ENCODE assay signal across 12 mouse cellular contexts in genomic region chr12:25768644-25769043, GRCm38 (mm10).
DNase-seq lines count a peak whose midpoint lies in the region; ATAC-seq and TF ChIP-seq lines count a peak whose summit lies in the region.
"Had no signal": no experiment of that assay in that cellular context is flagged by ENCODE, and none has a peak within 500 bp of the region (broad histone marks: within the 10 kb centered on the region; RNA-seq: fewer than 3 reads in every experiment).

No protein-coding gene starts in this region.

- H3K4me3 ChIP-seq in kidney, postnatal 0 days (replicated peaks; ENCODE audit: low read depth, low read length), result no peak overlapping the region
- H3K4me3 ChIP-seq in kidney, embryonic 14.5 days (ENCODE audit: low read length), result no peak overlapping the region
- H3K4me3 ChIP-seq: hindbrain, embryonic 15.5 days had no signal

- no peak for TF ChIP-seq CTCF in kidney, postnatal 0 days (IDR thresholded peaks at IDR 0.05; ENCODE audit: low read depth)

- no peaks in the 10 kb centered on the region for H3K27me3 ChIP-seq in kidney, postnatal 0 days (ENCODE audit: insufficient read depth, low read length)
- H3K27me3 ChIP-seq in kidney, embryonic 14.5 days (ENCODE audit: control insufficient read depth, insufficient read depth, low read length), result no peaks in the 10 kb centered on the region
- H3K27me3 ChIP-seq: hindbrain, embryonic 15.5 days had no signal

- H3K27ac ChIP-seq in kidney, postnatal 0 days, result no peak overlapping the region
- H3K27ac ChIP-seq in kidney, embryonic 14.5 days (ENCODE audit: low read depth, low read length), result no peak overlapping the region
- H3K27ac ChIP-seq: hindbrain, embryonic 15.5 days had no signal

- H3K4me2 ChIP-seq in kidney, postnatal 0 days (ENCODE audit: low read length), result no peak overlapping the region
- no peak overlapping the region for H3K4me2 ChIP-seq in kidney, embryonic 14.5 days (replicated peaks; ENCODE audit: low read depth, low read length)
- H3K4me2 ChIP-seq: hindbrain, embryonic 15.5 days had no signal

- no peak overlapping the region for H3K9ac ChIP-seq in kidney, postnatal 0 days (ENCODE audit: low read depth, low read length)
- H3K9ac ChIP-seq in kidney, embryonic 14.5 days (ENCODE audit: low read depth, low read length), result no peak overlapping the region
- H3K9ac ChIP-seq: forebrain, postnatal 0 days; hindbrain, embryonic 15.5 days had no signal

- WGBS in kidney, postnatal 0 days, result 38% methylated on average over 5 of the region's 5 CpGs
- WGBS in kidney, embryonic 14.5 days, result 53% methylated on average over 5 of the region's 5 CpGs

- no peaks in the 10 kb centered on the region for H3K4me1 ChIP-seq in kidney, postnatal 0 days (replicated peaks; ENCODE audit: insufficient read depth, low read length)
- no peaks in the 10 kb centered on the region for H3K4me1 ChIP-seq in kidney, embryonic 14.5 days (ENCODE audit: control insufficient read depth, insufficient read depth, low read length)

- no peaks in the 10 kb centered on the region for H3K36me3 ChIP-seq in kidney, postnatal 0 days (ENCODE audit: insufficient read depth, low read length)
- no peaks in the 10 kb centered on the region for H3K36me3 ChIP-seq in kidney, embryonic 14.5 days (ENCODE audit: control insufficient read depth, insufficient read depth, low read length)
- H3K36me3 ChIP-seq: hindbrain, embryonic 15.5 days had no signal

- peak; percentile 11 to 42 for DNase-seq in adrenal gland, adult (ENCODE audit: inconsistent age in 2 of 2, low spot score in 1 of 2)
- DNase-seq in adrenal gland, postnatal 4 days (ENCODE audit: low spot score in 2 of 2), result no peak
- DNase-seq in kidney, postnatal 0 days (ENCODE audit: low spot score), result peak; percentile 23
- DNase-seq in ovary, postnatal 36 days (ENCODE audit: low spot score), result peak; percentile 30
- DNase-seq in ovary, postnatal 10 days (ENCODE audit: low spot score), result no peak
- peak; percentile 77 for DNase-seq in retina, postnatal 1 day
- DNase-seq in heart, adult 8-10 months (ENCODE audit: low spot score), result no peak
- DNase-seq: forebrain, postnatal 0 days; lung, postnatal 36 days; thymus, adult 2 months had no signal

- no peaks in the 10 kb centered on the region for H3K9me3 ChIP-seq in kidney, postnatal 0 days (replicated peaks; ENCODE audit: low read length)
- no peaks in the 10 kb centered on the region for H3K9me3 ChIP-seq in kidney, embryonic 14.5 days (ENCODE audit: control insufficient read depth, low read length)
- H3K9me3 ChIP-seq: hindbrain, embryonic 15.5 days had no signal

- 0 out of 2 replicates have a peak, but pooled peaks have one; percentile 17 for ATAC-seq in kidney, postnatal 0 days (replicated peaks; ENCODE audit: low FRiP score, low read depth)
- ATAC-seq in kidney, embryonic 14.5 days (ENCODE audit: low FRiP score, low TSS enrichment), result no peak
- ATAC-seq: forebrain, postnatal 0 days had no signal

Comparison
In these comparisons a context has a peak if more than half of its experiments do, and no peak if none do; other contexts are left out.
1. DNase-seq: peak in adrenal gland, adult (2 of 2), kidney, postnatal 0 days (single experiment), ovary, postnatal 36 days (single experiment) and retina, postnatal 1 day (single experiment); none in adrenal gland, postnatal 4 days (0 of 2), ovary, postnatal 10 days (single experiment) and heart, adult 8-10 months (single experiment).